Mouse (Mus musculus): Measurements from ENCODE around the gene Lrrc26. TPM values are rescaled to one million over a fixed set of nuclear protein-coding genes. Genes with fewer than 3 reads are reported as not detected.

Gene Lrrc26
- polyA plus RNA-seq, 1 experiment from 2014 or later, result 1.9 TPM

DNA sequence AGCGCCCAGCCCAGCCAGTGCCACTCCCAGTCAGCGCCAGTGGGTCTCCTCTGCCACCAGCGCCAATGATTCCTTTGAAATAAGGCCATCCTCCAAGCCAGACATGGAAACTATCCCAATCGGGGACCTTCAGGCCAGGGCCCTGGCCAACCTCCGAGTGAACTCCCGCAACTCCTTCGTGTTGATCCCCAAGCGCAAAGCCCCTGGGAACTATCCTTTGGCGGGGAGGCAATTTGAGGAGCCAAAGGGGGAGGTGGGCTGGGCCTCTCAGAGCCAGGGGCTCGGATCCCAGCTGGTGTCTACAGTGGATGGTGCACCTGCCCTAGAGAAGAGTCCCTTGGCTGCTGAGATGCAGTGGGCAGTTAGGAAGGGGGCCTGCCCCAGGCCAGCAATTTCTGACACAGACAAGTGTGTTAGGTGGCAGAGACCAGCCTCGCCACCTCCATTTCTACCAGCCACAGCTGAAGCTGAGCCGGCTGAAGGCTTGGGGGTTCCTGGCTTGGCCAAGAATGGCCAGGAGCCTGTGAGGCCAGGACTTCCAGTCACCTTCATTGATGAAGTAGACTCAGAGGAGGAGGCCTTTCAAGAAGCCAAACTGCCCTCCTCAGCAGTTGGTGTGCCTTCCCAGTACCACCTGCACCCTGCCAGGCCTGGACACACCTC is 26.0 kb upstream of the Lrrc26 start:
- Histone ChIP-seq H3K36me3 (ENCODE audit: control insufficient read depth, insufficient read depth, low read length) (no peaks in the 10 kb centered on the region; the same call in 1 of the 2 replicates), H3K9ac (replicated peaks; ENCODE audit: low read depth, low read length) (peak overlapping the region; percentile 23; the same call in 1 of the 2 replicates), H3K27ac (ENCODE audit: low read length) (no peak overlapping the region), H3K4me3 (ENCODE audit: low read depth, low read length) (peak overlapping the region; percentile 50), H3K4me1 (ENCODE audit: control insufficient read depth, insufficient read depth, low read length) (peaks cover 9% of the 10 kb centered on the region; the same call in 1 of the 2 replicates), H3K27me3 (ENCODE audit: control insufficient read depth, insufficient read depth, low read length) (no peaks in the 10 kb centered on the region; the same call in none of the 2 replicates), H3K9me3 (ENCODE audit: control insufficient read depth, low read depth, low read length) (no peaks in the 10 kb centered on the region), H3K4me2 (replicated peaks; ENCODE audit: low read depth, low read length) (peak overlapping the region; percentile 99)
- ATAC-seq (ENCODE audit: insufficient number of reproducible peaks, insufficient read depth, low FRiP score, low read depth), result no peak
- WGBS, result 22% methylated on average over 12 of the region's 12 CpGs

DNA sequence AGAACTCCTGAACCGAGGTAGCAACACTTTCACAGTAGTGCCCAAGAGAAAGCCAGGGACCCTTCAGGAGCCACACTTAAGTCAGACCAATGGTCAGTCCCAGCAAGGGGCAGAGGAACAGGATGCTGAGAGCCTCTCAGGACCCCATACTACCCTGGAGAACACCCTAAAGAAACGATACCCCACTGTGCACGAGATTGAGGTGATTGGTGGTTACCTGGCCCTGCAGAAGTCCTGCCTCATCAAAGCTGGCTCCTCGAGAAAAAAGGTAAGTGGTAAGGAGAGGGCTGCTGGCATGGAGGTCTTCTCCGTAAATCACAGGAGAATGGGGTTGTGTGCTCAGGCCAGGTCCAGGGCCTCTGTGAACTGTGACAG is 25.4 kb upstream of the Lrrc26 start:
- Histone ChIP-seq H3K4me1 (ENCODE audit: control insufficient read depth, insufficient read depth, low read length) (peaks cover 9% of the 10 kb centered on the region; the same call in 1 of the 2 replicates), H3K27me3 (ENCODE audit: control insufficient read depth, insufficient read depth, low read length) (no peaks in the 10 kb centered on the region; the same call in none of the 2 replicates), H3K4me2 (replicated peaks; ENCODE audit: low read depth, low read length) (peak overlapping the region; percentile 99; the same call in 1 of the 2 replicates), H3K9ac (replicated peaks; ENCODE audit: low read depth, low read length) (no peak overlapping the region), H3K27ac (ENCODE audit: low read length) (no peak overlapping the region), H3K36me3 (ENCODE audit: control insufficient read depth, insufficient read depth, low read length) (no peaks in the 10 kb centered on the region; the same call in 1 of the 2 replicates), H3K4me3 (ENCODE audit: low read depth, low read length) (no peak overlapping the region), H3K9me3 (ENCODE audit: control insufficient read depth, low read depth, low read length) (no peaks in the 10 kb centered on the region)
- WGBS, result 76% methylated on average over 5 of the region's 5 CpGs
- no peak for ATAC-seq (ENCODE audit: insufficient number of reproducible peaks, insufficient read depth, low FRiP score, low read depth)

GRCm38 (mm10) chr2:25264851-25265250 is 24.9 kb upstream of the Lrrc26 start:
- peaks cover 2% of the 10 kb centered on the region; the same call in 1 of the 2 replicates for H3K36me3 ChIP-seq (ENCODE audit: control insufficient read depth, insufficient read depth, low read length)
- no peak for ATAC-seq (ENCODE audit: insufficient number of reproducible peaks, insufficient read depth, low FRiP score, low read depth)
- H3K9me3 ChIP-seq (ENCODE audit: control insufficient read depth, low read depth, low read length), result no peaks in the 10 kb centered on the region
- H3K4me2 ChIP-seq (replicated peaks; ENCODE audit: low read depth, low read length), result 0 out of 2 replicates have a peak overlapping the region, but pooled peaks have one; percentile 10
- H3K4me3 ChIP-seq (ENCODE audit: low read depth, low read length), result no peak overlapping the region
- no peak overlapping the region for H3K27ac ChIP-seq (ENCODE audit: low read length)
- peaks cover 9% of the 10 kb centered on the region; the same call in 1 of the 2 replicates for H3K4me1 ChIP-seq (ENCODE audit: control insufficient read depth, insufficient read depth, low read length)
- H3K27me3 ChIP-seq (ENCODE audit: control insufficient read depth, insufficient read depth, low read length), result no peaks in the 10 kb centered on the region; the same call in none of the 2 replicates
- WGBS, result 70% methylated on average over 3 of the region's 3 CpGs
- no peak overlapping the region for H3K9ac ChIP-seq (replicated peaks; ENCODE audit: low read depth, low read length)

- no peak for ATAC-seq (ENCODE audit: insufficient number of reproducible peaks, insufficient read depth, low FRiP score, low read depth)
- no peak overlapping the region for H3K4me3 ChIP-seq (ENCODE audit: low read depth, low read length)
- no peaks in the 10 kb centered on the region for H3K9me3 ChIP-seq (ENCODE audit: control insufficient read depth, low read depth, low read length)
- peaks cover 13% of the 10 kb centered on the region; the same call in 1 of the 2 replicates for H3K36me3 ChIP-seq (ENCODE audit: control insufficient read depth, insufficient read depth, low read length)
- peaks cover 12% of the 10 kb centered on the region; the same call in 1 of the 2 replicates for H3K4me1 ChIP-seq (ENCODE audit: control insufficient read depth, insufficient read depth, low read length)
- peak overlapping the region; percentile 24; the same call in 1 of the 2 replicates for H3K4me2 ChIP-seq (replicated peaks; ENCODE audit: low read depth, low read length)
- 57% methylated on average over 6 of the region's 6 CpGs for WGBS
- H3K27ac ChIP-seq (ENCODE audit: low read length), result peak overlapping the region; percentile 18; the same call in 1 of the 2 replicates
- no peak overlapping the region; the same call in 1 of the 2 replicates for H3K9ac ChIP-seq (replicated peaks; ENCODE audit: low read depth, low read length)
- no peaks in the 10 kb centered on the region; the same call in none of the 2 replicates for H3K27me3 ChIP-seq (ENCODE audit: control insufficient read depth, insufficient read depth, low read length)
Observed at GRCm38 (mm10) chr2:25265897-25266656, 23.6 kb upstream of the Lrrc26 start.

- 33% methylated on average over 2 of the region's 2 CpGs for WGBS
- Histone ChIP-seq H3K4me3 (ENCODE audit: low read depth, low read length) (no peak overlapping the region), H3K36me3 (ENCODE audit: control insufficient read depth, insufficient read depth, low read length) (peaks cover 13% of the 10 kb centered on the region; the same call in 1 of the 2 replicates), H3K4me1 (ENCODE audit: control insufficient read depth, insufficient read depth, low read length) (peaks cover 17% of the 10 kb centered on the region; the same call in 1 of the 2 replicates), H3K4me2 (replicated peaks; ENCODE audit: low read depth, low read length) (peak overlapping the region; percentile 24; the same call in 1 of the 2 replicates), H3K27me3 (ENCODE audit: control insufficient read depth, insufficient read depth, low read length) (no peaks in the 10 kb centered on the region; the same call in none of the 2 replicates), H3K9me3 (ENCODE audit: control insufficient read depth, low read depth, low read length) (no peaks in the 10 kb centered on the region), H3K9ac (replicated peaks; ENCODE audit: low read depth, low read length) (no peak overlapping the region; the same call in 1 of the 2 replicates), H3K27ac (ENCODE audit: low read length) (peak overlapping the region; percentile 18; the same call in 1 of the 2 replicates)
- ATAC-seq (ENCODE audit: insufficient number of reproducible peaks, insufficient read depth, low FRiP score, low read depth), result no peak
Observed at GRCm38 (mm10) chr2:25266720-25267119, 23.0 kb upstream of the Lrrc26 start.

- no peak overlapping the region for H3K4me2 ChIP-seq (replicated peaks; ENCODE audit: low read depth, low read length)
- H3K9ac ChIP-seq (replicated peaks; ENCODE audit: low read depth, low read length), result no peak overlapping the region
- H3K4me1 ChIP-seq (ENCODE audit: control insufficient read depth, insufficient read depth, low read length), result peaks cover 17% of the 10 kb centered on the region; the same call in 1 of the 2 replicates
- no peak overlapping the region for H3K4me3 ChIP-seq (ENCODE audit: low read depth, low read length)
- no peaks in the 10 kb centered on the region for H3K9me3 ChIP-seq (ENCODE audit: control insufficient read depth, low read depth, low read length)
- no peak for ATAC-seq (ENCODE audit: insufficient number of reproducible peaks, insufficient read depth, low FRiP score, low read depth)
- H3K27ac ChIP-seq (ENCODE audit: low read length), result no peak overlapping the region; the same call in 1 of the 2 replicates
- peaks cover 13% of the 10 kb centered on the region; the same call in 1 of the 2 replicates for H3K36me3 ChIP-seq (ENCODE audit: control insufficient read depth, insufficient read depth, low read length)
- H3K27me3 ChIP-seq (ENCODE audit: control insufficient read depth, insufficient read depth, low read length), result no peaks in the 10 kb centered on the region; the same call in none of the 2 replicates
Observed at GRCm38 (mm10) chr2:25267241-25267640, 22.5 kb upstream of the Lrrc26 start.

- no peak overlapping the region for H3K4me2 ChIP-seq (replicated peaks; ENCODE audit: low read depth, low read length)
- H3K4me1 ChIP-seq (ENCODE audit: control insufficient read depth, insufficient read depth, low read length), result peaks cover 17% of the 10 kb centered on the region; the same call in 1 of the 2 replicates
- H3K4me3 ChIP-seq (ENCODE audit: low read depth, low read length), result no peak overlapping the region
- no peaks in the 10 kb centered on the region for H3K9me3 ChIP-seq (ENCODE audit: control insufficient read depth, low read depth, low read length)
- no peak overlapping the region for H3K27ac ChIP-seq (ENCODE audit: low read length)
- WGBS, result 75% methylated on average over 4 of the region's 4 CpGs
- peaks cover 13% of the 10 kb centered on the region; the same call in 1 of the 2 replicates for H3K36me3 ChIP-seq (ENCODE audit: control insufficient read depth, insufficient read depth, low read length)
- no peaks in the 10 kb centered on the region; the same call in none of the 2 replicates for H3K27me3 ChIP-seq (ENCODE audit: control insufficient read depth, insufficient read depth, low read length)
- H3K9ac ChIP-seq (replicated peaks; ENCODE audit: low read depth, low read length), result no peak overlapping the region
- no peak for ATAC-seq (ENCODE audit: insufficient number of reproducible peaks, insufficient read depth, low FRiP score, low read depth)
Observed at GRCm38 (mm10) chr2:25267746-25268309, 21.9 kb upstream of the Lrrc26 start.

Measured in stomach, embryonic 14.5 days (tissue).